Mouse (Mus musculus) MN1 (cell line): Measurements from ENCODE around the gene Pcnx2.

ENCODE experiments used
- DNase-seq: peaks from one replicate; pipeline ENCODE4 v3.0.0-alpha.2; 2016; ENCODE audit warnings: low spot score

The Pcnx2 gene

GRCm38 (mm10) chr8:125898899-125899298 is 782 bp upstream of the Pcnx2 start:
- peak; percentile 81 for DNase-seq

GRCm38 (mm10) chr8:125897388-125897787 is 729 bp downstream of the Pcnx2 start:
- no peak for DNase-seq

- DNase-seq = no peak
Observed at GRCm38 (mm10) chr8:125889920-125890319, 8.2 kb downstream of the Pcnx2 start.

- DNase-seq = no peak
Observed at GRCm38 (mm10) chr8:125887549-125887948, 10.6 kb downstream of the Pcnx2 start.

GRCm38 (mm10) chr8:125880447-125880846 is 17.7 kb downstream of the Pcnx2 start:
- DNase-seq = no peak

- no peak for DNase-seq
Observed at GRCm38 (mm10) chr8:125873250-125873534, 24.9 kb downstream of the Pcnx2 start.

GRCm38 (mm10) chr8:125872501-125873249 is 25.4 kb downstream of the Pcnx2 start:
- DNase-seq = peak; percentile 43

GRCm38 (mm10) chr8:125870821-125871321 is 27.2 kb downstream of the Pcnx2 start:
- DNase-seq = peak; percentile 89

GRCm38 (mm10) chr8:125870179-125870702 is 27.9 kb downstream of the Pcnx2 start:
- peak; percentile 21 for DNase-seq

- DNase-seq = no peak
Observed at GRCm38 (mm10) chr8:125869739-125870138, 28.4 kb downstream of the Pcnx2 start.

GRCm38 (mm10) chr8:125868552-125868951 is 29.6 kb downstream of the Pcnx2 start:
- no peak for DNase-seq

- no peak for DNase-seq
Observed at GRCm38 (mm10) chr8:125866125-125866524, 32.0 kb downstream of the Pcnx2 start.

GRCm38 (mm10) chr8:125857251-125857650 is 40.9 kb downstream of the Pcnx2 start:
- no peak for DNase-seq

GRCm38 (mm10) chr8:125856160-125856559 is 42.0 kb downstream of the Pcnx2 start:
- no peak for DNase-seq

GRCm38 (mm10) chr8:125854379-125854778 is 43.7 kb downstream of the Pcnx2 start:
- DNase-seq = no peak

GRCm38 (mm10) chr8:125853300-125853699 is 44.8 kb downstream of the Pcnx2 start:
- DNase-seq = no peak

GRCm38 (mm10) chr8:125849181-125849580 is 48.9 kb downstream of the Pcnx2 start:
- DNase-seq = no peak

GRCm38 (mm10) chr8:125847842-125848241 is 50.3 kb downstream of the Pcnx2 start:
- DNase-seq = peak; percentile 32

- no peak for DNase-seq
Observed at GRCm38 (mm10) chr8:125845281-125845680, 52.8 kb downstream of the Pcnx2 start.

- no peak for DNase-seq
Observed at GRCm38 (mm10) chr8:125843122-125843836, 54.8 kb downstream of the Pcnx2 start.

GRCm38 (mm10) chr8:125842158-125842557 is 56.0 kb downstream of the Pcnx2 start:
- peak; percentile 30 for DNase-seq

GRCm38 (mm10) chr8:125824688-125825087 is 73.4 kb downstream of the Pcnx2 start:
- DNase-seq = no peak

GRCm38 (mm10) chr8:125823719-125824118 is 74.4 kb downstream of the Pcnx2 start:
- no peak for DNase-seq
